Mouse (Mus musculus): ENCODE measurements around the gene Mfap4.

DNA sequence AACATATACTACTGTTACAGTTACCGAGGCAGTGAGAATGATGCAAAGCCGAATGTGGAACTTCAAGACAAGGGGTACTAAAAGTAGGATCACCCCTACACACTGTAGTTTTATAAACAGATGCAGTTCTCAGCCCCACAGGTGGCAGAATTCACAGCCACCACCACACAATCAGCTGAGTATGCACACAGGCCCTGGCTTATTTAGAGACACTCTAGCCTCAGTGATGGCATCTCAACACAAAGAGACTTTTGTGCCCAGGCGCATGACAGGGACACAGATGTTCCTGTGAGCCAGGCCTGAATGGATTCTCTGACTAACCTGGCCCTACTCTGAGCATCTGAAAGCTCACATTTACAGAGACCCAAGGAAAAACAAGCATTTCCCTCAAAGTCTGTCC is 52.1 kb downstream of the Mfap4 start:
- no peak for TF ChIP-seq POLR2A (IDR thresholded peaks at IDR 0.05; ENCODE audit: insufficient read depth, low read depth, low read length)
- TF ChIP-seq CTCF (IDR thresholded peaks at IDR 0.05; ENCODE audit: insufficient read depth, low read depth, low read length), result no peak

Measured in olfactory bulb, adult 2 months (tissue).